Mouse (Mus musculus) right cerebral cortex, postnatal 4 days (tissue): Measurements from ENCODE around the gene Olfr1357.
A peak's percentile ranks its signal among the peaks of the same experiment; 100 is the strongest.

Experiments used
- DNase-seq: peaks from one replicate; pipeline ENCODE4 v3.0.0-alpha.2; 2022

The Olfr1357 gene

DNA sequence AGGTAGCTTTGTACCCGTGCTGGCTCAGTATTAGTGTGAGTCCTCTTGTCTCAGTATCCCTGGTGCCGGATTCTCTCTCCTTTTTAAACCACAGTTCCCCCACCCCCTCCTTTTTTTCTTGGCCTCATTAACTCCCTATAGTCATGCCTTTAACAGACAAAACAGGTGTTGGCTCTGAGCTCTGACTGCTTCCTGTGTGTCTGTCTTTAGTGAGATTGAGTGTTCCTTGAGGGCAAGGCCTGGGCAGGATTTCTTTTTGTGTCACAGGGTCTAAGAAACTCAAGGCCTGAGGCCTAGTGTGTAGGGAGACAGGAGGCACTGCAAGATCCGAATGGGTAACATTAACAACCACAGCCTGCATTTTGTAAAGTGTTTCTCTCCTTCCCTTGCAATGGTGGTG, 39.7 kb downstream of the Olfr1357 start:
- DNase-seq: no peak

DNA sequence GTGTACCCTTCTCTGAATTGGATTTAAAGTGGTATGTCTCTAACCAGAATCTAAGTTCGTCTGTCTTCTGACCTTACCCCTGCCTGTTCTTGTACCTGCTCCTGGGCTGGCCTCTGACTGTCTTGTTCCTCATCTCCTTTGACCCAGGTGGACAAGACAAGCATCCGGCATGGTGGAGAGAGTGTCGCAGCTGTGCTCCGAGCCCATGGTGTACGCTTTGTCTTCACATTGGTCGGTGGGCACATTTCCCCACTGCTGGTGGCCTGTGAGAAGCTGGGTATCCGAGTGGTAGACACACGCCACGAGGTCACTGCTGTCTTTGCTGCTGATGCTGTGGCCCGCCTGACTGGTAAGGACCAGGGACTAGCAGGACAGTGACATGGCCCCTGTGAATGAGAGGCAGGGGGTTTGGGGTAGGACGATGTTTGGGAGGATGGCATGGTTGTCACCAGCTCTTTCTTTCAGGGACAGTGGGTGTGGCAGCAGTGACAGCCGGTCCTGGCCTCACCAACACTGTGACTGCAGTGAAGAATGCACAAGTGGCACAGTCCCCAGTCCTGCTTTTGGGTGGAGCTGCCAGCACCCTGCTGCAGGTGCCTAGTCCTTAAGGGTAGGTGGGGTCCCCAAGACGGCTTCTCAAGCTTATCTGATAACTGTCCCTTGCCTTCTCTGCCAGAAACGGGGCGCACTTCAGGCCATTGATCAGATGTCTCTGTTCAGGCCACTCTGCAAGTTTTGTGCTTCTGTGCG, 41.3 kb downstream of the Olfr1357 start:
- no peak for DNase-seq

DNA sequence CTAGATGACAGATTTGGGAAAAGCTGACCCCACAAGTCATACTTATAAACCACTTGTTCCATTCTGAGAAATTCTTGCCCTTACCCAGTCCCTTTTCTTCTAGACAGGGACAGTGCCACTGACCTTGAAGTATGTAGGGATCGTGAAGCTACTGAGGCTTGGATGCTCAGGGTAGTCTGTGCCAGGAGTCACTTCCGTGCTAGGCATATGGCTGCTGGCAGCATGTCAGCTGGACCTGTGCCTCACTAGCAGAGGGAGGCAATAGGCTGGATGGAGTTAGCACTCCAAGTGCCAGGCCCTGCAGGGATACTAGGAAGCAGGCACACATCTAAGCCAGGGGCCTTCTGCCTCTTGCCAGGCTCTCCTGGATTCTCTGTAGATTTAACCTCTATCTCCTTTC, 42.2 kb downstream of the Olfr1357 start:
- DNase-seq: peak; percentile 54

DNA sequence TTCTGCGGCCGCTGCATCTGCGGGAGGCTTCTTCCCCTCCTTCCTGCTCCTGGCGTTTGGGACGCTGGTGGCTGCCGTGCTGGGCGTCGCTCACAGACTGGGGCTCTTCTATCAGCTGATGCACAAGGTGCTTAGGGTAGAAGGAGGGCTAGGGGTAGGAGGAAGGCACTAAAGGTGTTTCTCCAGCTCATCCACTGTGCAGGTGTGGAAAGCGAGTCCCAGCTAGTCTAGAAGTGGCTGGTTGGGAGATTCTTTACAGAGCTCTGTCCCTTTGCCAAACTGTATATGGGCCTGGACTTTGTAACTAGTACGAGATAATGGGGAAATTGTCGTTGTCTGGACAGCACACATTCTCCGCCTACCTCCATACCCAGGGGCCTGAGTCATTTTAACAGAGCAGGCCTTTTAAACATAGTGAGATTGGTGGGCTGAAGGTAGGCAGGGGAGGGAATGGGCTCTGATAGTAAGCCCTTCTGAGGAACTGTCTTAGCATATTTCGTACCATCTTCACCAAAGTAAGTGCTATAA, 42.7 kb downstream of the Olfr1357 start:
- no peak for DNase-seq

DNA sequence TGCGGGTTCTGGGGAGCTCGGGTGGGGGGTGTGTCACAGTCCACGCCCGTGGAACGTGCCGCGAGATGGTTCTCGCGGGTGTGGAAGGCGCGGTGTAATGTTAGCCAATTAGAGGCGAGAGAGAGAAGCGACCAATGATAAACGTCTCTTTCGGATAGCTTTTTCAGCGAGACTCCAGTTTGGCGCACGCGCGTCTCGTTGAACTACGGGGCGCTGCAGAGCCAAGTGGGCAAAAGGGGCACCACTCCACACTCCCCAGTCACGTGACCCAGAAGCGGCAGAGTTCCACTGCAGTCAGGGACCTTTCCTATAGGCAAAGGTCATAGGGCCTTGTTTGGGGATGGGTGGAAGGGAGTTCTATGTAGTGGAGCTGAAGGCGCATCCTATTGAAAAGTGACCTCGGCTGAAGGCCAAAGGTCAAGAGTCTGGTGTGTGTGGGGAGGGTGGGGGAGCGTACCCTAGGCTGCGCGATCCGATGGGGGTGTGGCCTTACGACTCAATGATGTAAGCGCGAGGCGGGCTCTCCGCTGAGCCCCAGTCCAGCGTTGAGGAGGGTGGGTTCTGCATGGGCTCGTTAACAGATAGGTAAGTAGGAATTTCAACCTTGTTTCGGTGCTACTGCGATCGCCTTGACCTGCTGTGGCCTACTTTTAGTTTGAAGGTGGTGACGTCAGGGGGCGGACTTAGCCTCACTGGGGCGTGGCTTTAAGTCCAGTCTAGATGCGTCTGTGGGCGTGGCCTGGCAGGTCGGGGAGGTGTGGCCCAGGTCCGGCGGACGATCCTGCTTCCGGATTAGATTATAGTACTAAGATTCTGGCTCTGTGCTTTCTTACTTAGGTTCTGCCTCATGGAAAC, 43.4 kb downstream of the Olfr1357 start, which contains the start of gene Ilvbl:
Gene Ilvbl, plus strand, starts transcription at position 97 of the 855 bp plus-strand sequence.
- peak; percentile 90 for DNase-seq

DNA sequence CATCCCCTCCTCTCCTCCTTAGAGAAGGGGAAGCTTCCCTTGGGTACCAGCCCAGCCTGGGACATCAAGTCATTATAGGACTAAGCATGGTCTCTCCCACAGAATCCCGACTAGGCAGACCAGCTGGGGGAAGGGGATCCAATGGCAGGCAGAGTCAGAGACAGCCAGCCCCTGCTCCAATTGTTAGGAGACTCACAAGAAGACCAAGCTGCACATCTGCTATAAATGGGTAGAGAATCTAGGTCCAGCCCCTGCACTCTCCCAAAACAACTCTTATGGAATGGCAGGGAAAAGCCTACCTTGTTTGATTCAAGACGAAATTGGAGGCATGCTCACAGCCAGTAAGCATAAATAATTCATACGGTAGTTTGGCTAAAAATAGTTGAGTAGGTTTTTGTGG, 44.6 kb downstream of the Olfr1357 start:
- no peak for DNase-seq

DNA sequence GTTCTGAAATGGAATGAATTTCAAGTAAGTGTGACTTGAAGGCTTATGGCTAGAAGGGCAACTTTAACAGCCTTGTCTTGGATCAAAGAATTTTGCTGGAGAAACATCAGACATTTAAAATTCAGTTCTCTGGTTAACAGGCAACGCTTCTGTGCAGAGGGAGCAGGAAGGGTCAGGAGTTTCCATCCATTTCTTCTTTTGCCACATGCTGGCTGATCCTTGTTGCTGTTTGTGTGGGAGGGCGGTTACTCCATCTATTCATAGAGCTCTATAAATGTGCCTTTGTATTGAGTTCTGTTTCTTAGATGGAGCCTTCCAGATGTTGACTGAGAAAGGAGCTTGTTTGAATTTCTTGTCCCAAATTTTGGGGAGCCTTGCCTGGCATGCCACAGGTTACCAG, 47.0 kb downstream of the Olfr1357 start:
- DNase-seq: no peak

DNA sequence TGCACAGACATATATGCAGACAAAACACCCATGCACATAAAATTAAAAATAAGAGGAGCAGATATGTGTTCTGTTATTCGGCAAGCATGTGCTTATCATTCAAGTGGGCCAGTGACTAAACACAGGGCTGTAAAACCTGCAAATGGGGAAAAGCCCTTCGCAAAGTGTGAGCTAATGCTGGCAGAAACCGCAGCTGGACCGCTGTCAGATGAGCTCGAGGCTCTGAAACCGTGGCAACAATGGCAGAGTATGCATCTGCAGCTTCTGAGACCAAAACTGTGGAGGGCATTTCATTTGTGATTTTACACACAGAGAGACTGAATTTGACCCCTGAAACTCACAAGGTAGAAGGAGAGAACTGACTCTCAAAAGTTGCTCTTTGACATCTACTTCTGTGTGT, 47.5 kb downstream of the Olfr1357 start:
- no peak for DNase-seq

DNA sequence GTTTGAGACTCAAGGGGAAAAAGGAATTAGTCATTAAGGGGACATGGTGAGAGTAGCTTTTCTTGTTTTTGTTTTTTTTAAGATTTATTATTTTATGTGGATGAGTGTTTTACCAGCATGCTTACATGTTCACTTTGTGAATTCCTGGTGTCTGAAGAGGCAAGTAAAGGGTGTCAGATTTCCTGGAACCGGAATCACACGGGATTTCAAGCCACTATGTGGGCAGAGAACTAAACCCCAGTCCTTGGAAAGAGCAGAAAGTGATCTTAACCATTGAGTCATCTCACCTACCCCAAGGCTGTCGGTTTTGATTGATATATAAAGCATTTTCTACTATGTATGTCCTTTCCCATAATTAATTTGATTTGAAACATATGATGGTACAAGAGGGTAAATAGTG, 48.2 kb downstream of the Olfr1357 start:
- DNase-seq: no peak

DNA sequence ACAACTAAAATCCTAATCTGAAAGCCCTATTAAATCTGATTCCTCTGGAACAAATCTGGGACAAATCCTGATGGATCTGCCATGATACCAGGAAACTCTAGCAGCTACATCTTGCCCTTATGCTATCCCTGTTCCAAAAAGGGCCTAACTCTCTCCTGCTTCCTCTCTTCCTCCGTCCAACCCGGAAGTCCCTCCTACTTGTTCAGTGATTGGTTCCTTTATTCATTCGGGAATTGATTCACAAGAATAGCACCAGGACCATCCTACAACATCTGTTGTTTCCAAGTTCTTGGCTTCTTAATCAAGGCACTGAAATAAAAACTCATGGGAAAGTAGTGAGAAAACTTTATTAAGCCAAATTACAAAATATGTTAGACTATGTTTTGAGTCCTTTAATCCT, 48.7 kb downstream of the Olfr1357 start:
- DNase-seq: no peak

DNA sequence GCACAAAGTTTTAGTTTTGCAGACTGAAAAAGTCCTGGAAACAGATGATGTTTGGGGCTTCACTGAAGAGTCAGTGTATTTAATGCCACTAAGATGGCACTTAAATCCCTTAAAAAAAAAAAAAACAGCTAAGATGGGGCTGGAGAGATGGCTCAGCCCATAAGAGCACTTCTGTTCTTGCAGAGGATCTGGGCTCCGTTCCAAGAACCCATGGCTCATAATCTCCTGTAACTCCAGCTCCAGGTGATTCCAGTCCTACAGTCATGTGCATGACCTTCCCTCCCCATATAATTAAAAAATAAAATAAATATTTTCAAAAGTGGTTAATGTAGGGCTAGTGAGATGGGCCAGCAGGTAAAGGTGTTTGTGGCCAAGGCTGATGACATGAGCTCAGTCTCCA, 52.8 kb downstream of the Olfr1357 start:
- DNase-seq: no peak
